Mouse (Mus musculus) c-Kit-negative CD71-positive TER-119-positive erythroid progenitor cells, embryonic 14.5 days (primary cell): ENCODE results near the gene Trim33.

Experiments used
- DNase-seq: peaks from one replicate; pipeline ENCODE4 v3.0.0-alpha.2; 2013; ENCODE audit warnings: low read depth, low spot score

Gene Trim33

GRCm38 (mm10) chr3:103279182-103280149 lies at the start of gene Trim33:
Gene Trim33, plus strand, starts transcription at chr3:103279293.
- peak; percentile 88 for DNase-seq

DNA sequence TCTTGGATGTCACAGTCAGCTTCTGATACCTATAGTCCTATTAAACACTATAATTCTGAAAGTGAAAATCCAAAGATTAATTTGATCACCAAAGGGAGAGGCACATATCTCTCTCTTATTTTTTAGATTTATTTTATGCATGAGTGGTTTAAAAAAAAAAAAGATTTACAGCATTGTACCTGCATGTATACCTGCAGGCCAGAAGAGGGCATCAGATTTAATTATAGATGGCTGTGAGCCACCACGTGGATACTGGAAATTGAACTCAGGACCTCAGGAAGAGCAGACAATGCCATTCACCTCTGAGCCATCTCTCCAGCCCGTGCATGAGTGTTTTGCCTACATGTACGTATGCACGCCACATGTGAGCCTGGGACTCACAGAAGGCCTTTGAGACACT lies 46.7 kb upstream of the Trim33 start:
- no peak for DNase-seq

DNA sequence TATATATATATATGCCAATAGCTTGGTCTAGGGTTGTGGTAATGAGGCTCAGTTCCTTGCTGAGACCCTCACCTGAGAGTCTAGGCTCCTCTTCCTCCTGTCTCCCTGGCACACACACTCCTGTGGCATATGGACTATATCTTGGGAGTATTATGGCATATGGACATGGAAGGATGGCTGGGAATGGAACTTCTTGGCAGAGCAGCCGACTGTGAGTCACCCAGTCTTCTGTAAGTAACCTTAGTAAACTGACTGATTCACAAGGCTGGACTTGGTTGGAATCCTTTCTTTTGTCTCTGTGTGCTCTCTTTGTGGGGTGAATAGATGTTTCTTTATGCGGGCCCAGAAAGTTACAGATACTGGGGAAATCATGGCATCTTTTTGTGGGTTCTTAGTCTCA lies 37.6 kb upstream of the Trim33 start:
- no peak for DNase-seq

- no peak for DNase-seq
Observed at GRCm38 (mm10) chr3:103242156-103242555, 36.9 kb upstream of the Trim33 start.

GRCm38 (mm10) chr3:103243491-103243890 lies 35.6 kb upstream of the Trim33 start:
- DNase-seq, result no peak

GRCm38 (mm10) chr3:103246627-103247260 lies 32.3 kb upstream of the Trim33 start:
- no peak for DNase-seq

DNA sequence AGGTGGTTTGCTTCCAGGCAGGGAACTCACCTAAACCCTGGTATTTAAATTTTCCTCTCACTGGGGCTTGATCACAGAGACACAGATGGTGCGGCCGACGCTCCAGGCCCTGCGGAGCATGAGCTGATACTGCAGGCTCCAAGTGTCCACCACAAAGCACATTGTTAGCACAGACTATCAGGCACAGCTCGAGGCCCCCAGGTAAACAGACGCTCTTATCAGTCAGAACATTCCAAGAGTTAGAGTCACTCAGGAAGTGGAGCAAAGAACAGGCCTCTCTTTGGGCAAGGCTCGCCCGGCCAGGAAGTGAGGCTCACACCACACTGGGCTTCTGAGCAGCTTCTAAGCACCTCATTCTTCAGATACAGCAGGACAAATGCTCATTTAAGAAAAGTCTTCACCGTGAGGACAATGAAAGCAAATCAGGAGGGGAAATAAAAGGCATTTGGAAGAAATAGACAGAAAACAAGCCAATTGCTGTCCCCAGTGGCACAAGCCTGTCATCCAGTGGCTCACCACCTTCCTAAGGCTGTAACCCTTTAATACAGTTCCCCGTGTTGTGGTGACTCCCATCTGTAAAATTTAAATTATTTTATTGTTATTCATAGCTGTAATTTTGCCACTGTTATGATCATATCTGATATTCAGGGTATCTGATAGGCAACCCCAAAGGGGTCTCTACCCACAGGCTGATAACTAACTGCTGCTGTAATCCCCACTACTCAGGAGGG lies 22.8 kb upstream of the Trim33 start:
- DNase-seq, result no peak

GRCm38 (mm10) chr3:103262802-103263417 lies 16.2 kb upstream of the Trim33 start:
- no peak for DNase-seq

- DNase-seq, result peak; percentile 16
Observed at GRCm38 (mm10) chr3:103278561-103279181, 422 bp upstream of the Trim33 start.

- peak; percentile 26 for DNase-seq
Observed at GRCm38 (mm10) chr3:103280241-103280761, 1.2 kb downstream of the Trim33 start.

GRCm38 (mm10) chr3:103280875-103281274 lies 1.8 kb downstream of the Trim33 start:
- DNase-seq, result no peak

DNA sequence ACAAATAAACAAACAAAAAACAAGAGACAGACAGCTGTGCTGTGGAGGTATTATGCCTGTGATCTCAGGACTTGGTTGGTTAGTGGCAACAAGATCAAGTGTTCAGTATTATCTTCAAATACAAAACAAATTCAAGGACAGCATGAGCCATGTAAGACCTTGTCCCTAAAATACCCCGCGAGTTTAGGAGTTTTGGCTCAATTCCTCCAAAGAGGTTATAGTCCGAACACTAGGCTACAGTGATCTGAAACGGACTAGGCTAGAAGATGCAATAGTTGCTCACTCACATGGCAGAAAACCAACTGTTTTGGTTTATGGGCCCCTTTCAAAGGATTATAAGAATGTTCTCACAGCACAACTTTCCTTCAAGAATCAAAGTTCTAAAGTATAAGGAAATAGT lies 9.7 kb downstream of the Trim33 start:
- no peak for DNase-seq

DNA sequence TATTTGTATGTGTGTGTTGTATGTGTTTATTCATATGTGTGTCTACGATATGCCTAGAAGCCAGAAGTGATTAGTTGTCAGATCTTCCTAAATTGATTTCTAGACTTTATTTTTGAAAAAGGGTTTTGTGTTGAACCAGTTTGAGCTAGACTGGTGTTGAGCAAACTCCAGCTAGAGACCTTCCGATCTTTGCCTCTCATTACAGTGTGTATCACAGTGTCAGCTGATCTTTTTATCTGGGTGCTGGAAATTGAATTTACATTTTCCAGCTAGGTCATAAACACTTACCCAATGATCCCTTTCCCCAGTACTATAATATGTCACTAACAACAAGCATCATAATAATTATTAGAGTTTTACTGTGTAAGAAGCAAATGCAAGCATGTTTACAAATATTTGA lies 12.0 kb downstream of the Trim33 start:
- no peak for DNase-seq

DNA sequence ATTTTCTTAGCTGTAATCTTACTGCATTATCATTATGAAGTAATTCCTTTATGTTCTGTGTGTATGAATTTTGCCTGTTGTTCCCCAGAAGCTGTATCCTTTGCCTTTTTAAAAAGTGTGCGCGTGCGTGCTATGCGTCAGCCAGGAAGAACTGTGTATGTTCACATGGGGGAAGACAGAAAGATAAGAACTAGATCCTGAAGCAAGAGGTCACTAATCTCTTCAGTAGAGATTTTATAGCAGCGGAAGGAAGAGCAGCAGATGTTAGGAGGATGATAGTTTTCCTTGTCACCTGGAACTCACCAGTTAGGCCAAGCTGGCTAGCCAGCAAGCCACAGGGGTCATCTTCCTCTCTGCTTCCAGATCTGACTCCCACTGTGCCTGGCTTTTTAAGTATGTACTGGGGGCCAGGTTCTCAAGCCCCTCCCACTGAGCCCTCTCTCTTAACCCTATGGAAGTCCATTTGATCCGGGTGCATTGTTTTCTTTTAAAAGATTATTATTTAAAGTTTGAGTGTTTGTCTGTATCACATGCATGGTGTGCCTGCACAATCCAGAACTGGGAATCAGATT lies 26.4 kb downstream of the Trim33 start:
- no peak for DNase-seq

- no peak for DNase-seq
Observed at GRCm38 (mm10) chr3:103309252-103309651, 30.2 kb downstream of the Trim33 start.

- DNase-seq, result no peak
Observed at GRCm38 (mm10) chr3:103309750-103310149, 30.7 kb downstream of the Trim33 start.

DNA sequence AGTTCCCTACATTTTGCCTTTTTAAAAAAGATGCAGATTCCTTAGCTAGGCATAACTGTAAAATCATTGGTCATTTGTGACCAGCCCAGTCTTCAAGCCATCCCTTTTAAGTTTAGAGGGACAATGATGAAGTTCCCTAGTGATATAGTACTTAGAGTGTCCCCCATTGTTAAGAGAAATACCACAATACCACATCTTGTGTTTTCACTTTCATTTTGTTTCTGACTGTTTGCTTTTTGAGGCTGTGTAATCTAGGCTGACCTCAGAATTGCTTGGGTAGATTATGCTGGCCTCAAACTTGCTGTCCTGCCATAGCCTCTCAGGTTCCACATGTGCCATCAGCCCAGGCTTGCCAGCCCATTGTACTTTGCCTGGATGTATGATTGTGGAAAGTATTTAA lies 35.2 kb downstream of the Trim33 start:
- DNase-seq, result no peak

- no peak for DNase-seq
Observed at GRCm38 (mm10) chr3:103335371-103335770, 56.3 kb downstream of the Trim33 start.

DNA sequence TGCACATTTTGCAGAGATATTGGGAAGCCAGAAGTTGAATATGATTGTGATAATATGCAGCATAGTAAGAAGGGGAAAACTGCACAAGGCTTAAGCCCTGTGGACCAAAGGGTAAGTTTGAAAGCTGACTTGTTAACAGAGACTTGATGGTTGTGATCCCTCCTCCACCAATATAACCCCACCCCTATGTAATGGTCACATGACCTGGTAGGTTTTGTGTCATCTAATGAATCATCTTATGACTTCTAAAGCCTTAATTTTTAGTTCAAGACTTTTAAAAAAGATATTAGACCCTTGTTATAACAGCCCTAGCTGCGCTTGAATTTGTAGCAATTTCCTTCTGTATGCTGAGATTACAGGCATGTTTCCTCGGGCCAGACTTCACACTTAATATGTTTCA lies 67.6 kb downstream of the Trim33 start:
- no peak for DNase-seq

DNA sequence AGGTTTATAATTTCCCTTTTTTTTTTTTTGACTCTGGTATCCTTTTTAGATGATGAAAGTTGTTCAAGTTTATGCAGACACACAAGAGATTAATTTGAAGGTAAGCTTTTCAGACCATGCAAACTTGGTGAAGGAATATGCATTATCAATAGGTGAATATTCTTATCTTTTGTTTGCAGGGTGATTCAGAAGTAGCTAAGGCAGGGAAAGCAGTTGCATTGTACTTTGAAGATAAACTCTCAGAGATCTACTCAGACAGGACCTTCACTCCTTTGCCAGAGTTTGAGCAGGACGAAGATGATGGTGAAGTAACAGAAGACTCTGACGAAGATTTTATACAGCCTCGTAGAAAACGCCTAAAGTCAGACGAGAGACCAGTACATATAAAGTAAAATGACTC lies 74.4 kb downstream of the Trim33 start:
- DNase-seq, result no peak

DNA sequence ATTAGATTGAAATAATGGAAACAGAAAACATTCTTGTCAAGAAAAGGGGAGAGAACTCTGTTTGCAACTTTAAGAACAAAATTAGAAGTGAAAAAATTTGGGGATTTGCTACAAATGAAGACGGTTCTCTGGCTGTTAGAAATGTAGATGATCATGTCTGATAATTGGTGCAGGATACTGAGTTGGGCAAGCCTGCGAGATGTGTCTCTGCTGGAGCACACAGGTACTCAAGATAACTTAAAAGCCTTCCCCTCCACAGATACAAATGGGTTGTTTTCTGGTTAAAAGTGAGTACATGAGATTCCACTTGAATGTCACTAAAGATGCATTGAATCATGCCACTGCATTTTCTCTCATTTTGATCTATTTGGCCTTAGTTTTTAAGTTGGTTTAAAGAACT lies 74.9 kb downstream of the Trim33 start:
- DNase-seq, result no peak
